Mouse (Mus musculus): ENCODE measurements around the gene Cysrt1.
A peak's percentile ranks its signal among the peaks of the same experiment; 100 is the strongest.

Cysrt1 gene

DNA sequence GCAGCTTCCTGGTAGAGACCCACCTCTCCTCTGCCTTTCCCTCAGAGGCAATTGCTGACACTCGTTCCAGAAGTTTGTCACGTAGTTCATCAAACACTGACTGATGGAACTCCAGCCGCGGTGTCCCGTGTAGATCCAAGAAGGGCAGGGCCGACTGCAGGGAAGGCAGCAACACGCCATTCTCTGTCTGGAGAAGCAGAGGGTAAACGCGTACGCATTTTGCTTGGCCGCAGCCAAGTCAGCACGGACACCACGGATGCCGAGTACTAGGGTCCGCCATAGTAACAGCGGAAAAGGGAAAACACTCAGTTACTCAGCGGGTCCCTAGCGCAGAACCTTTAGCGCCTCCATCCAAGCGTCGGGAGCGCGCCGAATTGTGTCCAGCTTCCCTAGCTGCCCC lies 31.6 kb downstream of the Cysrt1 start:
- no peak for DNase-seq (ENCODE audit: low spot score)

DNA sequence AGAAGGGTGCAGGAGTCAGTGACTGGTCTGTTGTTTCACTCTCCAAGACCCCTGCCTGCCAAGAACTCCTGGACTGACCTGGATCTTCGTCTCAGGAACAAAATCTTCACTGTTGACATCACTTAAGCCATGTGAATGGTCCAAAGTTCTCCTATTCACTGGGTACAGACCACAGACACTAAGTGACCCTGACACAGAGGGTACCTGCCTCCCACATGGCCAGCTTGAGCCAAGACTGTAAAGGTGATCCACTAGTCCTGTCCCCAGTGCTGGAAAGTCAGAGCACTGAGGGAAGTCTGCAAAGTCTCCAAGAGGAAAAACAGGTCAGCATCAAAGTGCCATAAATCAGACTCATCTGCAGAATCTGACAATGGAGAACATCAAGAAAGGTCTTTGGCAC lies 34.7 kb downstream of the Cysrt1 start:
- no peak for DNase-seq (ENCODE audit: low spot score)

DNA sequence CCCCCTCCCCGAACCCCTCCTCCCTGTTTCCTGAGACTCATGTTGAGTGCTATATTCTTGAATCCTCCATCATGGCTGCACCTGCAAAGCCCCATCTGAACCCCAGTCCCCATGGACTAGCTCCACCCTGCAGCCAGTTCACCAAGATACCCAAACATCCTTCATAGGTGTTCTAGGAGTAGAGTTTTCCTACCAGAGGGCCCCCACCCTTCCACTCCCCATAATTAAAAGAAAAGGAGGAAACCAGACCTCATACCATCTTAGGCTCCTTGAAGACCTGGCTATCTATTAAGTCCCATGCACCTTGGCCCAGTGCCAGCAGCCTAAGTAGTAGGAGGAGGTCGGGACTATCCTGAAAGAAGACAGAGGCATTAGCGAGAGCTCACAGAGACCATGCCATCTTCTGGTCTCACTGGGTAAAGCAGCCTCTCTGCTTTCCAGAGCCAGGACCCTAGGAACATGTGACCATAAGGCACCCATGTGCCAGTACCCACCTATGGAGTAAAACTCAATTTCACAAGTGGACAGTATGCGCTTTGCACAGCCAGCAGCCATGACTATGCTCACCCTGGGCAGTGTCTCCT lies 38.5 kb downstream of the Cysrt1 start:
- DNase-seq (ENCODE audit: low spot score) = no peak

DNA sequence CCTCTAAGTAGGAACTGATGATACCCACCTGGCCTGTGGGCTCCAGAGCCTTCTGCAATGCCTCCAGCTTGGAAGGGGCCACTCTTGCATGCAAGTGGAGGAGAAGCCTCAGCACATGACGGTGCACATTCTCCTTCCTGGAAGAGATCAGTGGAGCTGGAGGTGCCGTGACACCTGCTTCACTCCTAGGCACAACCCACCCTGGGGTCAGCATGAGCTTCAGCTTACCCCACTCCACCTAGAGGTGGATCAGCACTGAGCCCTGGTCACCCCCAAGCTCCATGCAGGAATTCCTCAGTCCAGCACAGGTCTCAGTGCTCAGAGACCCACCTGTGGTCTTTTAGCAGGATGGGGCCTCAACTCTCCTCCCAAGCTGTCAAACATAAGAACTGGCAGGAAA lies 41.6 kb downstream of the Cysrt1 start:
- DNase-seq (ENCODE audit: low spot score) = no peak

DNA sequence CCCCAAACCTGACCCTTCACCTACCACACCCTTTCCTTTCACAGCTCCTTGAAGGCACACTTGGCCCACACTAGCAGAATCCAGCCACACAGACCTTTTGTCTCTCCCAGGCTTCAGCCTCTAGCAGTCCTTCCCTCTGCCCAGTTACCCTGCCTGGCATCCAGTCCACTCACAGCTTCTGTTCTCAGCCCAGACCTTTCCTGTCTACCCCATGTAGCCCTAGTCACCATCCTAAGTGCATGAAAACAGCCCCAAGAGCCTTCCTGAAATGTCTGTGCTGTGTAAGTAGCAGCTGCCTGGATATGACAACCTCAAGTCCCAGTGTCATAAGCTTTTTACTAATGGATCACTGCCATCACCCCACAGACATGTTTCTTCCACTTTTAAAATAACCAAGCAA lies 44.3 kb downstream of the Cysrt1 start:
- DNase-seq (ENCODE audit: low spot score) = no peak

DNA sequence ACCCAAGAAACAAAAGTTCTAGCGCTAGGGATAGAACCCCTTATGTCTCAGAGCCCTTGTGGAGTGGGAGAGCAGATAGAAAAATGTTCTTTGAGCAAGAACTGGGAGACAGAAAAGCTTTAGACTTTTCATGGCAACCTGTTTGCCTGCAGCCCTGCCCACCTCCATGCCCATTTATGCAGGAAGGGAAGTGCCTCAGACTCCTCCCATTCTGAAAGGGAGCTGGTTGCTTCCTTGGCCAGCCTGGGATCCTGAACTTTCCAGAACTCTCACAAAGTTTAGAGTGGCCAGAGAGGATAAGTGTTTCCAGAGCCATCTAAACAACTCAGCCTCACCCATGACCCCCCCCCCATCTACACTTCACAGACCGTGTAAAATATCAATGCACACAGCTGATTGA lies 45.1 kb downstream of the Cysrt1 start:
- no peak for DNase-seq (ENCODE audit: low spot score)

DNA sequence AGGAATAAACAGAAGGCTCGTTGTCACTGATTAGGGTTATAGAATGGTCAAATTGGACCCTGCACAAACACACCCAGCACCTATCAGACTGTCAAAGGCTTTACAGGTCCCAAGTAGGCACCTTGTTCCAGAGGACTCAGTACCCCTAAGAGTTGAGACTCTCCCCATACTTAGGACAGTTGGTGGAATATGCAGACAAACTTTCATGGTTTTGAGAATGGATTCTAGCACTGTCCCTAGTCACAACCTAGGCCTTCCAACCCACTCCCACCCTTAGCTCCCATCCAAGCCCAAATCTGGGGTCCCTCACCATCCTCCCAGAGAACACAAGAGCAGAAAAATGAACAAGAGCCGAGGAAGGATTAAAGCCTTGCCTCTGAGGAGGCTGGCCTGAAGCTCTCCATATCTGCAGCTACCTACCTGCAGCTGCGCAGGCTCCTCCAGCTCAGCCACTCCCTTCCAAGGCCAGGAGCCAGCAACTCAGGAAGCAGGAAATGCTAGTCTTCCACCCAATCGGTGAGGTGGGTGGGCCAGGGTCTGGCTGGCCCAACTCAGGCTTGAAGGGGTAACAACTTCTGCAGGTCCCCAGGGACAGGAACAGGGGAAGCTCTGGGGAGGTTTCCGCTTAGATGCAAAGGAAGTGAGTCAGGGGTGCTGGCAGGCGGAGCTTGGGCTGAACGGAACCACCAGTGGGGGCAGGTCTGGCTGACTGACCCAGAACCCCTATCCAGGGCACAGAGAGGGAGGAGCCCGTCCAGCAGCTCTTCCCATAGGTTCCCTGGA lies 45.9 kb downstream of the Cysrt1 start, which contains the start of gene Tor4a:
Tor4a (minus strand) TSS at position 715 of the 783 bp plus-strand sequence.
- DNase-seq (ENCODE audit: low spot score) = peak; percentile 50

DNA sequence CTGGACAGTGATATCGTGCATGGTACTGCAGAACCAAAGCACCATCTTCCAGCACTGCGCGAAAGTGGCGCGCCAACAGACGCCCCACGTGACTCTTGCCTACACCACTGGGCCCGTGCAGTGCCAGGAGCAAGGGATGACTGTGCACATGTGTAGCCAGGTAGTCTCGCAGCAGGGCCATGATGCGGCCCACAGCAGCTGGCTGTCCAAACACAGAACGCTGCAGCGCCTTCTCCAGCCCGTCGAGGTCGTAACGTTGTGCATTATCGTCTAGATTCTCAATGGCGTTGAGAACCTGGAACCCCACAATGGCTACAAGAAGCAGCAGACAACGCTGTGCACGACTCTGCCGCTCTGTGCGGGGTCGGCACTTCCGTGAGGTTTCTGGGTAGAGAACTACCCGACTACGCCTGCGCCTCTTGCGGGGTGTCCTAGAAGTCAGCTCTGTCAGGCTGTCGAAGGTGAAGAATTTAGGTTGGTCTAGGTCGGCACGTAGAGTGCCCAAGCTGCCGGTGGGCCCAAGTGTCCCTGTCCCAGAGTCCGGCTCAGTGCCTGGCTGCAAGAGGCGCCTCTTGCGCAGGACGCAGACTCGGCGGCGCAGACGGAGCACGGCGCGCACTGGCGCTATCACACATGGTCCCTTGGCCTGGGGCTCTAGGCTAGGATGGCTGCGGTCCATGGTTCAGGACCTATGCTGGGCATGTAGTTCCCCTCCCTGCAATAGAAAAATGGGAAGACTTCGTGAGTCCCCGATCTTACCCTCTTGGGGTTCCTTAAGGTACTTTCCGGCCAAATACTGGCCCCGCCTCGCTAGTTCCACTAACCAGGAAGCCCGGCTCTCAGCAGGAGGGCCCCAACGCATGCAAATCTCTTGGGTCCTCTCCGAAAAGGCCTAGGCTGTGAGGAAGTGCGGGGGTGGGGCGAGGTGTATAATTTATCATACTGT lies 46.8 kb downstream of the Cysrt1 start:
- peak; percentile 37 for DNase-seq (ENCODE audit: low spot score)

DNA sequence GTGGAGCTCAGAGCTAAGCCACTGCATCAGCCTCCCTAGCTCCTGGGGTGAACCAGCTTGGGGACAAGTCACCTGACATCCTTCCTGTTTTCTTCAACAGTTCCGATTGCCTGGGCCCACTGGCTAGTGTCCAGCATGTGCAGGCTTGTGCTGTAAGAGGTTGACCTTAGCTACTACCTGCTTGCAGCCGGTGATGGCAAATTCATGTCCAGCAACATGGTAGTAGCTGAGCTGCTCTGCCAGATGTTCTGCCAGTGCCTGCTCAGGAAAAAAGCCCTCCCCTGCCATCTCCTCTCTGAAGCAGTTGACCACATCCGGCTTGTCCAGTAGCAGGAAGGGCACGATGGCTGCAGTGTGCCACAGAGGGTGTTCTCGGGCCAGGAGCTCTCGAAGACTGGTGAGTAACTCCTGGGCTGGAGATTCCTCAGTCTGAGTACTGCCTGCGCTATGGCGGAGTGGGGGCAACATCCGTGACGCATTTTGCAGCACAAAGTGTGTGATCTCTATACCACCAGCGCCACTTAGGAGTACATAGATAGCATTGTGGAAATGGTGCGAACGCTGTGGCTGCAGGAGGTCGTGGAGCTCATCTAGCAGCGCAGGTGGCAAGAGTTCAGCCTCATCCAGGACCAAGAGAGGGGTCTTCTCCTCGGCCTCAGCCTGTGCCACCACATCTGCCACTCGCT lies 47.6 kb downstream of the Cysrt1 start:
- DNase-seq (ENCODE audit: low spot score) = no peak

DNA sequence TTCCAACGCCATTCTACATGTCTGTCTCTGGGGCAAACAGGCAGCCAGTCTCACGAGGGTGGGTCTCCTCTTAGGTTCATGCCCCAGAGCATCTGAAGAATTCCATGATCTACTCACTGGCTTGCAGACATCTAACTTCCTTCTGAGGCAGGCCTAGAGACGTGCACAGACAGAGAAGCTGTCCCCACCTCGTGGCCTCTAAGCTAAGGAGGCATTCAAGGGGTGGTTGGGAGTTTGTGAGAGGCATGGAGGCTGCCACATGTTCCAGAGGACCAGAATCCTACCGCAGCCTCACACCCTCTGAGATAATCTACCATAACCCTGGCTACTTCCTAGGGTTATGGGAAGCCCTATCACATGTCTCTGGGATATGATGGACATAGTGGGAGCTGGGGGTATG lies 48.2 kb downstream of the Cysrt1 start:
- DNase-seq (ENCODE audit: low spot score) = no peak

DNA sequence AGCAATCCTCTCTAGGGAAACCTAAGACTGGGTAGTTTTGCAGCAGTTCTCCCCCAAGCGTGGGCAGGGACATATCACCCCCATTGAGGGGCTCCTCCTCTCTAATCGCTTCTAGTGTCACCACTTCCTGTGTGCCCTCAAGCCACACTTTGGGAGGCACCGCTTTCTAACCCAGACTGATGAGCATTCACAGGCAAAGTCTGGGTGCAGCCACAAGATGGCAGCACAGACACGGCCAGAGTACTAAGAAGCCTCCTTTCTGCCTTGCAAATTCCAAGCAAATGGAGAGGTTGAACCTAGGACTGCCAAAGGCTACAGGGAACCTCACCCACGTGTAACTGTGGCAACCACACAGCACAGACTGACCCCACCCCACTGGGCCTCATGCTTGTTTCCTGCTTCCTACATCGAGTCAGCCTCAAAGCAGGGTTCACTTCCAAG lies 48.9 kb downstream of the Cysrt1 start:
- DNase-seq (ENCODE audit: low spot score) = peak; percentile 94

Data from embryo, embryonic 10 days (tissue).